In genomic region chr5:89981627-89982026, GRCm38 (mm10) we compare ENCODE assay signal across 12 mouse cellular contexts.
DNase-seq lines count a peak whose midpoint lies in the region; ATAC-seq and TF ChIP-seq lines count a peak whose summit lies in the region.
"Had no signal": no experiment of that assay in that cellular context is flagged by ENCODE, and none has a peak within 500 bp of the region (broad histone marks: within the 10 kb centered on the region; RNA-seq: fewer than 3 reads in every experiment).

No protein-coding gene starts in this region.

- H3K27me3 ChIP-seq in forebrain, embryonic 14.5 days (replicated peaks; ENCODE audit: control insufficient read depth, insufficient read depth, low read length) = no peaks in the 10 kb centered on the region
- no peaks in the 10 kb centered on the region for H3K27me3 ChIP-seq in forebrain, embryonic 10.5 days (ENCODE audit: poor library complexity, severe bottlenecking)
- no peaks in the 10 kb centered on the region for H3K27me3 ChIP-seq in embryonic facial prominence, embryonic 14.5 days (replicated peaks; ENCODE audit: control insufficient read depth, insufficient read depth, low read length)
- no peaks in the 10 kb centered on the region for H3K27me3 ChIP-seq in kidney, embryonic 14.5 days (ENCODE audit: control insufficient read depth, insufficient read depth, low read length)
- H3K27me3 ChIP-seq: embryonic facial prominence, embryonic 13.5 days had no signal

- H3K9ac ChIP-seq in forebrain, embryonic 14.5 days (ENCODE audit: low read length) = no peak overlapping the region
- no peak overlapping the region for H3K9ac ChIP-seq in ES-E14 (ENCODE audit: insufficient read depth, low read depth, low read length, poor library complexity, severe bottlenecking)
- no peak overlapping the region for H3K9ac ChIP-seq in embryonic facial prominence, embryonic 14.5 days (ENCODE audit: low read depth, low read length)
- no peak overlapping the region for H3K9ac ChIP-seq in kidney, embryonic 14.5 days (ENCODE audit: low read depth, low read length)
- H3K9ac ChIP-seq: embryonic facial prominence, embryonic 13.5 days had no signal

- DNase-seq in forebrain, embryonic 14.5 days (ENCODE audit: low spot score) = peak; percentile 28
- DNase-seq in forebrain, embryonic 10.5 days (ENCODE audit: extremely low spot score, low spot score) = no peak
- no peak for DNase-seq in layer of hippocampus, adult 2 months (ENCODE audit: low spot score in 2 of 2)
- no peak for DNase-seq in layer of hippocampus, adult 8-10 months (ENCODE audit: low spot score in 2 of 2)
- DNase-seq in ES-E14 (ENCODE audit: low read depth, low spot score) (peak; percentile 9), adipocyte (ENCODE audit: low spot score) (no peak)
- DNase-seq in embryonic facial prominence, embryonic 14.5 days (ENCODE audit: low spot score) = peak; percentile 13
- DNase-seq: layer of hippocampus, adult 9-11 months; thymus, adult 2 months had no signal

- H3K36me3 ChIP-seq in forebrain, embryonic 14.5 days (ENCODE audit: control insufficient read depth, insufficient read depth, low read length) = no peaks in the 10 kb centered on the region
- H3K36me3 ChIP-seq in forebrain, embryonic 10.5 days (replicated peaks) = no peaks in the 10 kb centered on the region
- no peaks in the 10 kb centered on the region for H3K36me3 ChIP-seq in ES-E14 (ENCODE audit: control insufficient read depth, insufficient read depth, low read length, poor library complexity, severe bottlenecking)
- no peaks in the 10 kb centered on the region for H3K36me3 ChIP-seq in embryonic facial prominence, embryonic 14.5 days (ENCODE audit: control insufficient read depth, insufficient read depth, low read length)
- H3K36me3 ChIP-seq in kidney, embryonic 14.5 days (ENCODE audit: control insufficient read depth, insufficient read depth, low read length) = no peaks in the 10 kb centered on the region
- H3K36me3 ChIP-seq: embryonic facial prominence, embryonic 13.5 days had no signal

- H3K4me1 ChIP-seq in forebrain, embryonic 14.5 days (ENCODE audit: control insufficient read depth, insufficient read depth, low read length) = no peaks in the 10 kb centered on the region
- H3K4me1 ChIP-seq in forebrain, embryonic 10.5 days = no peaks in the 10 kb centered on the region
- H3K4me1 ChIP-seq in ES-E14 (ENCODE audit: control insufficient read depth in 2 of 2, insufficient read depth in 2 of 2, low read length in 2 of 2, poor library complexity in 1 of 2) = no peaks in the 10 kb centered on the region
- H3K4me1 ChIP-seq in embryonic facial prominence, embryonic 14.5 days (ENCODE audit: control insufficient read depth, insufficient read depth, low read length) = no peaks in the 10 kb centered on the region
- H3K4me1 ChIP-seq in kidney, embryonic 14.5 days (ENCODE audit: control insufficient read depth, insufficient read depth, low read length) = no peaks in the 10 kb centered on the region
- H3K4me1 ChIP-seq: embryonic facial prominence, embryonic 13.5 days had no signal

- no peaks in the 10 kb centered on the region for H3K9me3 ChIP-seq in forebrain, embryonic 14.5 days (replicated peaks; ENCODE audit: control insufficient read depth, low read length)
- no peaks in the 10 kb centered on the region for H3K9me3 ChIP-seq in forebrain, embryonic 10.5 days
- no peaks in the 10 kb centered on the region for H3K9me3 ChIP-seq in ES-E14 (ENCODE audit: control insufficient read depth, insufficient read depth, low read depth, low read length)
- H3K9me3 ChIP-seq in embryonic facial prominence, embryonic 14.5 days (ENCODE audit: control insufficient read depth, low read length) = no peaks in the 10 kb centered on the region
- no peaks in the 10 kb centered on the region for H3K9me3 ChIP-seq in kidney, embryonic 14.5 days (ENCODE audit: control insufficient read depth, low read length)
- H3K9me3 ChIP-seq: embryonic facial prominence, embryonic 13.5 days had no signal

- no peak overlapping the region for H3K27ac ChIP-seq in forebrain, embryonic 14.5 days (ENCODE audit: low read depth, low read length)
- no peak overlapping the region for H3K27ac ChIP-seq in forebrain, embryonic 10.5 days
- H3K27ac ChIP-seq in layer of hippocampus, adult 2 months = no peak overlapping the region
- no peak overlapping the region for H3K27ac ChIP-seq in ES-E14 (ENCODE audit: insufficient read depth, low read depth, low read length, poor library complexity, severe bottlenecking)
- no peak overlapping the region for H3K27ac ChIP-seq in embryonic facial prominence, embryonic 14.5 days (replicated peaks; ENCODE audit: low read depth, low read length)
- no peak overlapping the region for H3K27ac ChIP-seq in kidney, embryonic 14.5 days (ENCODE audit: low read depth, low read length)
- H3K27ac ChIP-seq: embryonic facial prominence, embryonic 13.5 days had no signal

- ATAC-seq in forebrain, embryonic 14.5 days = no peak
- no peak for ATAC-seq in embryonic facial prominence, embryonic 14.5 days (ENCODE audit: low read depth)
- ATAC-seq in kidney, embryonic 14.5 days (ENCODE audit: low FRiP score, low TSS enrichment) = no peak
- ATAC-seq: CD4-positive, CD25-positive, alpha-beta regulatory T cell, adult 4 months had no signal

- H3K4me2 ChIP-seq in forebrain, embryonic 14.5 days (ENCODE audit: low read length) = no peak overlapping the region
- H3K4me2 ChIP-seq in embryonic facial prominence, embryonic 14.5 days (ENCODE audit: low read depth, low read length) = no peak overlapping the region
- H3K4me2 ChIP-seq in kidney, embryonic 14.5 days (replicated peaks; ENCODE audit: low read depth, low read length) = no peak overlapping the region
- H3K4me2 ChIP-seq: embryonic facial prominence, embryonic 13.5 days had no signal

- in situ Hi-C loops in ES-E14 (cut with MboI; ENCODE audit: low sequenced_read_pairs in 2 of 2, unreplicated experiment in 2 of 2) = no loop called here

- WGBS in forebrain, embryonic 14.5 days = 62% methylated on average over 6 of the region's 6 CpGs
- WGBS in forebrain, embryonic 10.5 days = 60% methylated on average over 6 of the region's 6 CpGs
- 56% methylated on average over 6 of the region's 6 CpGs for WGBS in embryonic facial prominence, embryonic 14.5 days
- 50% methylated on average over 6 of the region's 6 CpGs for WGBS in kidney, embryonic 14.5 days

- TF ChIP-seq CTCF in layer of hippocampus, adult 2 months (conservative IDR thresholded peaks at IDR 0.05) = peak; percentile 75

- no peak overlapping the region for H3K4me3 ChIP-seq in forebrain, embryonic 14.5 days (ENCODE audit: low read depth, low read length)
- no peak overlapping the region for H3K4me3 ChIP-seq in forebrain, embryonic 10.5 days
- H3K4me3 ChIP-seq in layer of hippocampus, adult 2 months = no peak overlapping the region
- no peak overlapping the region for H3K4me3 ChIP-seq in ES-E14 (ENCODE audit: insufficient read depth in 1 of 2, low read depth in 1 of 2, low read length in 2 of 2, poor library complexity in 1 of 2, severe bottlenecking in 1 of 2)
- no peak overlapping the region for H3K4me3 ChIP-seq in embryonic facial prominence, embryonic 14.5 days (ENCODE audit: low read depth, low read length)
- no peak overlapping the region for H3K4me3 ChIP-seq in kidney, embryonic 14.5 days (ENCODE audit: low read length)
- H3K4me3 ChIP-seq: embryonic facial prominence, embryonic 13.5 days had no signal

TF ChIP-seq in ES-E14, 5 proteins besides CTCF, POLR2A, EP300 and RAD21:
- no peak for TF ChIP-seq ZC3H11A (IDR thresholded peaks at IDR 0.05; ENCODE audit: borderline replicate concordance, low read depth, low read length)
TF ChIP-seq in ES-E14: peak in this region for 0.

Comparison
In these comparisons a context has a peak if more than half of its experiments do, and no peak if none do; other contexts are left out.
1. DNase-seq: peak in forebrain, embryonic 14.5 days (single experiment), ES-E14 (single experiment) and embryonic facial prominence, embryonic 14.5 days (single experiment); none in forebrain, embryonic 10.5 days (single experiment), layer of hippocampus, adult 2 months (0 of 2), layer of hippocampus, adult 8-10 months (0 of 2) and adipocyte (single experiment).